Mouse (Mus musculus) olfactory bulb, adult 2 months (tissue): ENCODE measurements around the gene Slc2a9.

Experiments used
- CTCF ChIP-seq: fragments of 200-500 bp; IDR thresholded peaks from 2 replicates; pipeline ENCODE4 v1.5.1; 2012; ENCODE audit warnings: low read depth, mild to moderate bottlenecking, low read length, moderate library complexity; ENCODE audit not compliant: insufficient read depth
- POLR2A ChIP-seq: fragments of 200-500 bp; IDR thresholded peaks from 2 replicates; pipeline ENCODE4 v1.6.1; 2012; ENCODE audit warnings: mild to moderate bottlenecking, low read depth, low read length, moderate library complexity; ENCODE audit not compliant: insufficient read depth

DNA sequence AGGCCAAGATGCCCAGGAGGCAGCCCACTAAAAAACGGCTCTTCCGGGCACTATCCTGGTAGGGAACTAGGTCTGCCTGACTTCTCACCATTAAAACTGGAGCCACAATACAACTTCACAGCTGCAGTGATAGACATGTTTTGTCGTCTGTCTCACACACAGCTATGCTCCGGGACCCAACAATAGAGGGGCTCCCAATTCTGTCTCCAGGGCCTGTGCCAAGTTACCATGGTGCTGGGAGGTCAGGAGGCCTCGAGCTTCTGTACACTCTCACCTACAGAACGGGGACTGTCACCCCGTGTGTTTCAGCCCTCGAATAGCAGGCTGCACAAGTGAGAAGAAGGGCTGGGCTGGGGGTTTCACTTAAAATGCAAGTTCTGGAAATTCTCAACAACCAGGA, 35.6 kb upstream of the Slc2a9 start:
- TF ChIP-seq POLR2A (no peak), CTCF (no peak)
